ENCODE assay signal across 20 mouse cellular contexts in the genomic region with DNA sequence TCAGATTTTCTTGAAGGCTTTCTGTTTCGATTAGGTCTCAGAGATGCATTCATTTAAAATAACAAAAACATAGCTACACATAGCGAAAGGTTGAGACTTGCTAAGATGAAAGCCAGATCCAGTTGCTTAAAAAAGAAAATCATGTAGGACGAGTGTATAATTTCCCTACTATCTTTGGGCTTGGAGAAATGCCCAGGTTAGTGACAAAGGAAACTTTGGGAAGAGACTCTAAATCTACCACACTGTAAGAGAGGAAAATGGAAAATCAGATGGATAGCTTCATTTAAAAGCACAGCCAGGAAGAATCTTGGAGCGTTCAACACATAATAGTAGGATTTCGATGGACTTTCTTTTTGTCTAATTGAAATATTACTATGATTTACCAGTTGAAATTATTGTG. TPM values are rescaled to one million over a fixed set of nuclear protein-coding genes. Genes with fewer than 3 reads are reported as not detected.
"Had no signal": no experiment of that assay in that cellular context is flagged by ENCODE, and none has a peak within 500 bp of the region (broad histone marks: within the 10 kb centered on the region; RNA-seq: fewer than 3 reads in every experiment).

No protein-coding gene starts in this region.

- H3K27ac ChIP-seq: kidney, postnatal 0 days; limb, embryonic 15.5 days; liver, embryonic 12.5 days; midbrain, embryonic 10.5 days; neural tube, embryonic 15.5 days; stomach, embryonic 15.5 days had no signal

- DNase-seq: kidney, adult 9 months; kidney, postnatal 36 days; layer of hippocampus, adult 9-11 months; layer of hippocampus, postnatal 36 days; lung, embryonic 14.5 days; lung, postnatal 10 days; lung, postnatal 4 days; midbrain, embryonic 14.5 days; right cerebral cortex, postnatal 4 days; spleen, adult 18-20 months; thymus, postnatal 36 days had no signal

- H3K4me3 ChIP-seq: limb, embryonic 15.5 days; liver, embryonic 12.5 days; midbrain, embryonic 10.5 days; myocyte; neural tube, embryonic 15.5 days; stomach, embryonic 15.5 days had no signal

- H3K27me3 ChIP-seq: limb, embryonic 15.5 days; liver, embryonic 12.5 days; neural tube, embryonic 15.5 days; stomach, embryonic 15.5 days had no signal

- H3K9ac ChIP-seq: limb, embryonic 15.5 days; liver, embryonic 12.5 days; lung, embryonic 14.5 days; neural tube, embryonic 15.5 days; stomach, embryonic 15.5 days had no signal

- H3K4me2 ChIP-seq: limb, embryonic 15.5 days; liver, embryonic 12.5 days; lung, embryonic 14.5 days; neural tube, embryonic 15.5 days; stomach, embryonic 15.5 days had no signal

- H3K9me3 ChIP-seq: limb, embryonic 15.5 days; liver, embryonic 12.5 days; midbrain, embryonic 10.5 days; neural tube, embryonic 15.5 days; stomach, embryonic 15.5 days had no signal

- H3K4me1 ChIP-seq: limb, embryonic 15.5 days; liver, embryonic 12.5 days; midbrain, embryonic 10.5 days; neural tube, embryonic 15.5 days; stomach, embryonic 15.5 days had no signal

- ATAC-seq: liver, embryonic 12.5 days had no signal

- H3K36me3 ChIP-seq: limb, embryonic 15.5 days; liver, embryonic 12.5 days; midbrain, embryonic 10.5 days; neural tube, embryonic 15.5 days; stomach, embryonic 15.5 days had no signal

RNA-seq across cellular contexts. Expression of a gene that starts 36.1 kb away (rescaled TPM):
- total RNA-seq: megakaryocyte, adult 5-6 weeks had no signal
- polyA plus RNA-seq: liver, embryonic 12.5 days; lung, embryonic 14.5 days; myocyte; thymus, postnatal 0 days had no signal
